Mouse (Mus musculus): ENCODE measurements around the gene Rasgef1b. TPM values are rescaled to one million over a fixed set of nuclear protein-coding genes. Genes with fewer than 3 reads are reported as not detected.

Rasgef1b gene
- total and polyA plus RNA-seq, 2 experiments, result 4.0 to 20.4 TPM

DNA sequence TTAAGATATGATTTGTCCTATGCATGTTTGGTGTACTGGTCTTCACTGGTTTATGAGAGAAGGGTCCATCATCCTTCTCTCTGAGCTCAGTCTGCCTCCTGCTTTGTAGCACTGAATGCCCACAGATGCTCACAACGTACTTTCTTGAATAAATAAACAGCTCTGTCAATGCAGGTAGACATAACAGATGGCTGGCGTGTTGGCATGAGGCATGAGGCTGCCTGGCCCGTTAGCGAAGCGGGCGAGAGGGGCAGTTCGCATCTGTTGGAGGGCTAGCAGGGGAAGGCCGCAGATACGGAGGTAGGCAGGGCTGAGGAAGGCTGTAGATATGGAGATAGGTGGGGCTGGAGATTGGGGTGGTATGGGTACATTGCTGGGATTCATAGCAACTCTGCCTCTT lies 451.3 kb downstream of the Rasgef1b start:
- Histone ChIP-seq H3K4me3 (ENCODE audit: insufficient read depth, low read depth, low read length) (no peak overlapping the region), H3K4me1 (ENCODE audit: control insufficient read depth, insufficient read depth, low read length) (no peaks in the 10 kb centered on the region), H3K27ac (replicated peaks; ENCODE audit: insufficient read depth, low read depth, low read length) (no peak overlapping the region), H3K36me3 (ENCODE audit: control insufficient read depth, insufficient read depth, low read length) (no peaks in the 10 kb centered on the region), H3K9ac (ENCODE audit: low read depth, low read length) (no peak overlapping the region), H3K79me2 (ENCODE audit: control insufficient read depth, insufficient read depth, low read length) (no peaks in the 10 kb centered on the region), H3K27me3 (ENCODE audit: control insufficient read depth, insufficient read depth, low read length) (no peaks in the 10 kb centered on the region)
- TF ChIP-seq CTCF (IDR thresholded peaks at IDR 0.05; ENCODE audit: low read depth, low read length), result no peak
- no peak for TF ChIP-seq POLR2A (IDR thresholded peaks at IDR 0.05; ENCODE audit: extremely low read depth, insufficient read depth, low read length)
- DNase-seq (ENCODE audit: extremely low read depth, low read depth, low spot score), result no peak
- WGBS, result 98% methylated on average over 9 of the region's 9 CpGs

DNA sequence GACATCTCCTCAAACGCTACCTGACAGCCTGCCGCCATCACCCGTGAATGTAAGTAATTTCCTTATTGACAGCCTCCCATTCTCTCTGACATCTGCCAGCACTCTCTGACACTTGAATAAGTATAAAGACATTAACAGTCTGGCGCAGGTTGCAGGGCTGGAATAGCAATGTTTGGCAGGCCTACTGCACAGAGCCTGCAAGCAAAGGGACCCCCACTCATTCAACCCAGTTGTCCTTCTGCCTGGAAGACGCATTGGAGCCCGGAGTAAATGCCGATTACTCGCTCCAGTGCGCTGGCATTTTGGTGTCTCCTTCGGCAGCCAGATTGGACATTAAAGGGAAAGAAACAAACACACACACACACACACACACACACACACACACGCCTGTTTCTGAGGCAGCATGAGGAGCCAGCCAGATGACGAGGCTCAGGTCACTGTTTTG lies 454.7 kb downstream of the Rasgef1b start:
- no peak overlapping the region for H3K4me3 ChIP-seq (ENCODE audit: insufficient read depth, low read depth, low read length)
- H3K4me1 ChIP-seq (ENCODE audit: control insufficient read depth, insufficient read depth, low read length), result peaks cover 4% of the 10 kb centered on the region; the same call in 1 of the 2 replicates
- no peak for DNase-seq (ENCODE audit: extremely low read depth, low read depth, low spot score)
- no peaks in the 10 kb centered on the region for H3K27me3 ChIP-seq (ENCODE audit: control insufficient read depth, insufficient read depth, low read length)
- 93% methylated on average over 12 of the region's 12 CpGs for WGBS
- no peak overlapping the region for H3K27ac ChIP-seq (replicated peaks; ENCODE audit: insufficient read depth, low read depth, low read length)
- TF ChIP-seq POLR2A (IDR thresholded peaks at IDR 0.05; ENCODE audit: extremely low read depth, insufficient read depth, low read length), result no peak
- TF ChIP-seq CTCF (IDR thresholded peaks at IDR 0.05; ENCODE audit: low read depth, low read length), result no peak
- no peaks in the 10 kb centered on the region for H3K36me3 ChIP-seq (ENCODE audit: control insufficient read depth, insufficient read depth, low read length)
- no peaks in the 10 kb centered on the region for H3K79me2 ChIP-seq (ENCODE audit: control insufficient read depth, insufficient read depth, low read length)
- H3K9ac ChIP-seq (ENCODE audit: low read depth, low read length), result no peak overlapping the region

DNA sequence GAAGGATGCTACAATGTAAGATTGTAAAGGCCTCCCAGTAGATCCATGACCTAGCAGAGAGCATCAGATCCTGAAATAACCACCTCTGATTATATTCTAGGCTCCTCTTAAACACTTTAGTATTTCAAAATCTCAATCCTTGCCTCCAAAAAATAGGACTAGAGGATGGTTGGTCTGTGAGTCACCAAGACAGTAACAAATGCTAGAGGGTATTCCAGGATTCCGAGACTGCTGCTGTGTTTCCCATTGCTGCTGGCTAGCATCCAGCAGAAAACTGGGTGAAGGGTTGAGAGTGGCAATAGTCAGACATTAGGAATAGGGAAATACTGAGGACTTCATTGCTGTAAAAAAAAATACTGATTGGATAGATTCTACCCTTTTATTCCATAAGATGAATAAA lies 457.3 kb downstream of the Rasgef1b start:
- TF ChIP-seq POLR2A (IDR thresholded peaks at IDR 0.05; ENCODE audit: extremely low read depth, insufficient read depth, low read length) (no peak), CTCF (IDR thresholded peaks at IDR 0.05; ENCODE audit: low read depth, low read length) (no peak)
- Histone ChIP-seq H3K27ac (replicated peaks; ENCODE audit: insufficient read depth, low read depth, low read length) (no peak overlapping the region), H3K9ac (ENCODE audit: low read depth, low read length) (no peak overlapping the region), H3K4me1 (ENCODE audit: control insufficient read depth, insufficient read depth, low read length) (peaks cover 4% of the 10 kb centered on the region; the same call in 1 of the 2 replicates), H3K4me3 (ENCODE audit: insufficient read depth, low read depth, low read length) (no peak overlapping the region), H3K36me3 (ENCODE audit: control insufficient read depth, insufficient read depth, low read length) (no peaks in the 10 kb centered on the region), H3K27me3 (ENCODE audit: control insufficient read depth, insufficient read depth, low read length) (no peaks in the 10 kb centered on the region), H3K79me2 (ENCODE audit: control insufficient read depth, insufficient read depth, low read length) (no peaks in the 10 kb centered on the region)
- WGBS, result 14% methylated on average over 1 of the region's 1 CpGs
- no peak for DNase-seq (ENCODE audit: extremely low read depth, low read depth, low spot score)

DNA sequence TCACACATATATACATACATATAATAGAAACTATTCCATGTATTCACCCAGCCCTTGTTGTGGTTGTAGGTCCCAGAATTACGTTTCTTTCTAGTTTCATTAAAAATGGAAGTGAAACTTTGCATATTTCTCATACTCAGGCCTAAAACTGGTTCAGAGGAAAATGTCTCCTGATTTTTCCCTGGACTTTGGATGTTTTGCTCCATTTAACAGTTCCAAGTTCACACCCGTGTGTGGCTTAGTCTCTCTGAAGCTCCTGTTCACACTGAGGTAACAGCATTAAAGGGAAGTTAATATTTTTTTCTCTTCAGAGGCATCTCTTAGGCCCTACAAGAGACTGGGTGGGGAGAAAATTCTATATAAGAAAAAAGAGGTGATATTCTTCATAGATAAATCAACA lies 459.7 kb downstream of the Rasgef1b start:
- peaks cover 4% of the 10 kb centered on the region; the same call in 1 of the 2 replicates for H3K4me1 ChIP-seq (ENCODE audit: control insufficient read depth, insufficient read depth, low read length)
- no peaks in the 10 kb centered on the region for H3K27me3 ChIP-seq (ENCODE audit: control insufficient read depth, insufficient read depth, low read length)
- no peak for TF ChIP-seq POLR2A (IDR thresholded peaks at IDR 0.05; ENCODE audit: extremely low read depth, insufficient read depth, low read length)
- H3K79me2 ChIP-seq (ENCODE audit: control insufficient read depth, insufficient read depth, low read length), result no peaks in the 10 kb centered on the region
- no peak overlapping the region for H3K27ac ChIP-seq (replicated peaks; ENCODE audit: insufficient read depth, low read depth, low read length)
- WGBS, result 47% methylated on average over 2 of the region's 2 CpGs
- peak; percentile 56 for DNase-seq (ENCODE audit: extremely low read depth, low read depth, low spot score)
- no peaks in the 10 kb centered on the region for H3K36me3 ChIP-seq (ENCODE audit: control insufficient read depth, insufficient read depth, low read length)
- no peak overlapping the region for H3K9ac ChIP-seq (ENCODE audit: low read depth, low read length)
- no peak overlapping the region for H3K4me3 ChIP-seq (ENCODE audit: insufficient read depth, low read depth, low read length)

DNA sequence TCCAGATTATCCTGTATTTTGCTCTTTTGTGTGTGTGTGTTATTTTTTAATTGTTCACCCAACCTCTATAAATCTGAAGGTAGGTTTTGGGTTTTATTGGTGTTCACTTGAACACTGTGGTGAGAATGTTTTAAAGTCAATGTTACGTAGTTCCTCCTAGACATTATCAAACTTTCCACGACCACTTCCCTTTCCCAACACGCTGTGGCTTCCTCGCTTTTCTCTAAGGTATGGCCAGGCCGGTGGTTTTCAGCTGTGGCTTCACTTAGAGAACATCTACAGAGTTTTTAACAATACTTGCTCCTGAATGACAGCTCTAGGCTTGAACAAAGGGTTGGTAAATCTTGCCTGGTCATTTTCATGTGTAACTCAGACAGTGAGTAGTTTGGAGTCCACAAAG lies 461.5 kb downstream of the Rasgef1b start:
- H3K36me3 ChIP-seq (ENCODE audit: control insufficient read depth, insufficient read depth, low read length), result no peaks in the 10 kb centered on the region
- H3K4me3 ChIP-seq (ENCODE audit: insufficient read depth, low read depth, low read length), result no peak overlapping the region
- H3K4me1 ChIP-seq (ENCODE audit: control insufficient read depth, insufficient read depth, low read length), result peaks cover 5% of the 10 kb centered on the region; the same call in 1 of the 2 replicates
- no peak overlapping the region for H3K27ac ChIP-seq (replicated peaks; ENCODE audit: insufficient read depth, low read depth, low read length)
- no peak overlapping the region for H3K9ac ChIP-seq (ENCODE audit: low read depth, low read length)
- DNase-seq (ENCODE audit: extremely low read depth, low read depth, low spot score), result no peak
- 85% methylated on average over 5 of the region's 5 CpGs for WGBS
- H3K79me2 ChIP-seq (ENCODE audit: control insufficient read depth, insufficient read depth, low read length), result no peaks in the 10 kb centered on the region
- no peaks in the 10 kb centered on the region for H3K27me3 ChIP-seq (ENCODE audit: control insufficient read depth, insufficient read depth, low read length)
- TF ChIP-seq POLR2A (IDR thresholded peaks at IDR 0.05; ENCODE audit: extremely low read depth, insufficient read depth, low read length) (no peak), CTCF (IDR thresholded peaks at IDR 0.05; ENCODE audit: low read depth, low read length) (no peak)

DNA sequence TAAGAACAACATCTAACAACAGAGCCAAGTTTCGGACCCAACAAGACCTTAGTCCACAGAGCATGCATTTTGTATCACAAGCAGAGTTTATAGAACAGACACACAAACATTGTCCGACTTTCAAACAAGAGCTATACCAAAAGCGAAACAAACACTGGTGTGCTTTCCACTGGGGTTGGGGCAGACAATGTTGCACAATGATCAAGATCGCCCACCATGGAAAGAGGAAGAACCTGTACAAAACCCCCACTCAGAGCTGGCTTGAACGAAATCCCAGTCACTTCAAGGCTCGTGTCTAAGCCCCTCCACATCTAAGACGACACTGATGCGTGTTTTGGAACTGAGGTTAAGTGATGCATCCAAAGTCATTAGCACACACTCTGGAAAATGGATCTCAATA lies 462.6 kb downstream of the Rasgef1b start:
- Histone ChIP-seq H3K79me2 (ENCODE audit: control insufficient read depth, insufficient read depth, low read length) (no peaks in the 10 kb centered on the region), H3K36me3 (ENCODE audit: control insufficient read depth, insufficient read depth, low read length) (no peaks in the 10 kb centered on the region), H3K9ac (ENCODE audit: low read depth, low read length) (no peak overlapping the region), H3K4me1 (ENCODE audit: control insufficient read depth, insufficient read depth, low read length) (peaks cover 5% of the 10 kb centered on the region; the same call in 1 of the 2 replicates), H3K27ac (replicated peaks; ENCODE audit: insufficient read depth, low read depth, low read length) (no peak overlapping the region), H3K27me3 (ENCODE audit: control insufficient read depth, insufficient read depth, low read length) (no peaks in the 10 kb centered on the region), H3K4me3 (ENCODE audit: insufficient read depth, low read depth, low read length) (no peak overlapping the region)
- 89% methylated on average over 8 of the region's 8 CpGs for WGBS
- DNase-seq (ENCODE audit: extremely low read depth, low read depth, low spot score), result no peak
- no peak for TF ChIP-seq CTCF (IDR thresholded peaks at IDR 0.05; ENCODE audit: low read depth, low read length)
- TF ChIP-seq POLR2A (IDR thresholded peaks at IDR 0.05; ENCODE audit: extremely low read depth, insufficient read depth, low read length), result no peak

Data from liver, adult 2 months (tissue).